ENCODE assay signal across 19 mouse cellular contexts in the genomic region with DNA sequence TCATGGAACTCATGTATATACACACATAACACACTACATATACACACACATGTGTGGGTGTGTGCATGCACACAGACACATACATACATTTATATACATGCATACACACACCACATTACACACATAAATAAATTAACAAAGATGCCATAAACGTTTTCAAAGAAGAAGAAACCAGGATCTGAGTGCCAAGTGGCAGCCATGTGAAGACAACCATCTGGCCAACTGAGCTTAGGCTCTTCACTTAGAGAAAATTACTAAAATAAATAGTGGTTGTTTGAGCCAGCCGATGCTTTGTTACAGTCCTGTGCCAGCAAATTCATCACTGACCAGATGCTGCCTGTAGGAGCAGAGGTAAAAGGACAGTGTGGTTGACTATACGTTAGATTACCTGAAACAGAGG.
DNase-seq lines count a peak whose midpoint lies in the region; ATAC-seq and TF ChIP-seq lines count a peak whose summit lies in the region.
"Had no signal": no experiment of that assay in that cellular context is flagged by ENCODE, and none has a peak within 500 bp of the region (broad histone marks: within the 10 kb centered on the region; RNA-seq: fewer than 3 reads in every experiment).

No protein-coding gene starts in this region.

- WGBS in heart, embryonic 10.5 days, result 67% methylated on average over 3 of the region's 3 CpGs
- WGBS in midbrain, embryonic 14.5 days, result 78% methylated on average over 3 of the region's 3 CpGs

- no peaks in the 10 kb centered on the region for H3K36me3 ChIP-seq in heart, embryonic 10.5 days
- H3K36me3 ChIP-seq in midbrain, embryonic 14.5 days (ENCODE audit: control insufficient read depth, insufficient read depth, low read length), result no peaks in the 10 kb centered on the region
- H3K36me3 ChIP-seq: embryonic facial prominence, embryonic 10.5 days; embryonic facial prominence, embryonic 12.5 days; forebrain, embryonic 12.5 days; forebrain, embryonic 15.5 days had no signal

- no peak for TF ChIP-seq CTCF in brain, embryonic 14.5 days (IDR thresholded peaks at IDR 0.05; ENCODE audit: borderline replicate concordance, extremely low read depth, insufficient read depth, insufficient read length)

- no peak overlapping the region for H3K4me3 ChIP-seq in heart, embryonic 10.5 days
- no peak overlapping the region for H3K4me3 ChIP-seq in midbrain, embryonic 14.5 days (replicated peaks; ENCODE audit: low read depth, low read length)
- H3K4me3 ChIP-seq: embryonic facial prominence, embryonic 10.5 days; embryonic facial prominence, embryonic 12.5 days; forebrain, embryonic 12.5 days; forebrain, embryonic 15.5 days had no signal

- no peak overlapping the region for H3K9ac ChIP-seq in midbrain, embryonic 14.5 days (replicated peaks; ENCODE audit: low read length)
- H3K9ac ChIP-seq: embryonic facial prominence, embryonic 12.5 days; forebrain, embryonic 12.5 days; forebrain, embryonic 15.5 days; forebrain, postnatal 0 days had no signal

- TF ChIP-seq POLR2A in brain, embryonic 14.5 days (IDR thresholded peaks at IDR 0.05; ENCODE audit: borderline replicate concordance, extremely low read depth, insufficient read depth, insufficient read length, poor library complexity, severe bottlenecking), result no peak

- no peaks in the 10 kb centered on the region for H3K4me1 ChIP-seq in heart, embryonic 10.5 days
- H3K4me1 ChIP-seq in midbrain, embryonic 14.5 days (ENCODE audit: control insufficient read depth, insufficient read depth, low read length), result no peaks in the 10 kb centered on the region
- H3K4me1 ChIP-seq: embryonic facial prominence, embryonic 10.5 days; embryonic facial prominence, embryonic 12.5 days; forebrain, embryonic 12.5 days; forebrain, embryonic 15.5 days had no signal

- no peaks in the 10 kb centered on the region for H3K9me3 ChIP-seq in heart, embryonic 10.5 days
- no peaks in the 10 kb centered on the region for H3K9me3 ChIP-seq in midbrain, embryonic 14.5 days (ENCODE audit: control insufficient read depth, low read length)
- H3K9me3 ChIP-seq: embryonic facial prominence, embryonic 10.5 days; embryonic facial prominence, embryonic 12.5 days; forebrain, embryonic 12.5 days; forebrain, embryonic 15.5 days had no signal

- no peaks in the 10 kb centered on the region for H3K27me3 ChIP-seq in heart, embryonic 10.5 days (ENCODE audit: insufficient read depth, poor library complexity, severe bottlenecking)
- no peaks in the 10 kb centered on the region for H3K27me3 ChIP-seq in midbrain, embryonic 14.5 days (ENCODE audit: control insufficient read depth, insufficient read depth, low read length)
- H3K27me3 ChIP-seq: embryonic facial prominence, embryonic 12.5 days; forebrain, embryonic 12.5 days; forebrain, embryonic 15.5 days had no signal

- no peak for ATAC-seq in midbrain, embryonic 14.5 days (ENCODE audit: low FRiP score, low TSS enrichment)
- ATAC-seq: forebrain, embryonic 15.5 days; forebrain, postnatal 0 days had no signal

- no peak overlapping the region for H3K27ac ChIP-seq in heart, embryonic 10.5 days
- H3K27ac ChIP-seq in midbrain, embryonic 14.5 days (replicated peaks; ENCODE audit: low read depth, low read length), result no peak overlapping the region
- H3K27ac ChIP-seq: embryonic facial prominence, embryonic 10.5 days; embryonic facial prominence, embryonic 12.5 days; forebrain, embryonic 12.5 days; forebrain, embryonic 15.5 days had no signal

- DNase-seq in heart, adult 11 months, result peak; percentile 22
- DNase-seq in heart, embryonic 10.5 days (ENCODE audit: low spot score), result no peak
- peak; percentile 16 for DNase-seq in brain, adult 2 months (ENCODE audit: low read depth, low spot score)
- peak; percentile 24 for DNase-seq in brain, embryonic 14.5 days (ENCODE audit: low read depth)
- DNase-seq in midbrain, embryonic 14.5 days, result no peak
- DNase-seq: adrenal gland, adult 2 months; adrenal gland, postnatal 10 days; adrenal gland, postnatal 25 days; cerebellum, adult 11 months; cerebellum, adult 18-20 months; cerebellum, adult 8-10 months; cerebellum, adult 9-11 months; cerebellum, postnatal 14 days; cerebellum, postnatal 36 days; forebrain, postnatal 0 days had no signal

- no peak overlapping the region for H3K4me2 ChIP-seq in midbrain, embryonic 14.5 days (ENCODE audit: low read length)
- H3K4me2 ChIP-seq: embryonic facial prominence, embryonic 12.5 days; forebrain, embryonic 12.5 days; forebrain, embryonic 15.5 days had no signal

Comparison
In these comparisons a context has a peak if more than half of its experiments do, and no peak if none do; other contexts are left out.
1. DNase-seq: peak in heart, adult 11 months (single experiment), brain, adult 2 months (single experiment) and brain, embryonic 14.5 days (single experiment); none in heart, embryonic 10.5 days (single experiment) and midbrain, embryonic 14.5 days (single experiment).